Mouse (Mus musculus) midbrain, embryonic 15.5 days (tissue): ENCODE data around the gene Wdr59. TPM values are rescaled to one million over a fixed set of nuclear protein-coding genes. Genes with fewer than 3 reads are reported as not detected.

Source experiments
- ATAC-seq: fragments of 200-750 bp; cut with Nextera tagmentation; replicated peaks from 2 replicates; pipeline ENCODE4 v1.8.0; 2017; ENCODE audit warnings: moderate TSS enrichment
- H3K27ac ChIP-seq: fragments of 300-500 bp; sonication (generic); 2 replicates; pipeline ENCODE4 v1.5.1; 2015; ENCODE audit warnings: mild to moderate bottlenecking, inconsistent platforms
- H3K27me3 ChIP-seq: fragments of 300-500 bp; sonication (generic); replicated peaks from 2 replicates; pipeline ENCODE4 v1.6.1; 2015; ENCODE audit warnings: inconsistent platforms
- H3K36me3 ChIP-seq: fragments of 300-500 bp; sonication (generic); replicated peaks from 2 replicates; pipeline ENCODE4 v1.6.1; 2015; ENCODE audit warnings: inconsistent platforms
- H3K4me1 ChIP-seq: fragments of 300-500 bp; sonication (generic); 2 replicates; pipeline ENCODE4 v1.6.1; 2015; ENCODE audit warnings: inconsistent platforms
- H3K4me2 ChIP-seq: fragments of 300-500 bp; sonication (generic); 2 replicates; pipeline ENCODE4 v1.6.1; 2015; ENCODE audit warnings: inconsistent platforms, mild to moderate bottlenecking, moderate library complexity
- H3K4me3 ChIP-seq: fragments of 300-500 bp; sonication (generic); 2 replicates; pipeline ENCODE4 v1.5.1; 2015; ENCODE audit warnings: mild to moderate bottlenecking, inconsistent platforms
- H3K9ac ChIP-seq: fragments of 300-500 bp; sonication (generic); 2 replicates; pipeline ENCODE4 v1.6.1; 2015; ENCODE audit warnings: mild to moderate bottlenecking, inconsistent platforms
- H3K9me3 ChIP-seq: fragments of 300-500 bp; sonication (generic); 2 replicates; pipeline ENCODE4 v1.6.1; 2016; ENCODE audit warnings: inconsistent platforms
- WGBS: fragments of 180-500 bp; shearing (Covaris S2); methylation state at CpG from one replicate; pipeline ENCODE4 v1.1.7; 2015; ENCODE audit warnings: mixed read lengths; 5-methylcytosine and 5-hydroxymethylcytosine counted together
- polyA plus RNA-seq: library from polyadenylated mRNA; unstranded; fragments of >200 nt; fragmentation: Nextera tagmentation; extraction: Ambion mirVana; gene quantifications from 2 replicates; pipeline ENCODE4 v1.2.1, GENCODE M21; 2015

Gene Wdr59
- polyA plus RNA-seq = 6.8 and 8.3 TPM in 2 replicates

DNA sequence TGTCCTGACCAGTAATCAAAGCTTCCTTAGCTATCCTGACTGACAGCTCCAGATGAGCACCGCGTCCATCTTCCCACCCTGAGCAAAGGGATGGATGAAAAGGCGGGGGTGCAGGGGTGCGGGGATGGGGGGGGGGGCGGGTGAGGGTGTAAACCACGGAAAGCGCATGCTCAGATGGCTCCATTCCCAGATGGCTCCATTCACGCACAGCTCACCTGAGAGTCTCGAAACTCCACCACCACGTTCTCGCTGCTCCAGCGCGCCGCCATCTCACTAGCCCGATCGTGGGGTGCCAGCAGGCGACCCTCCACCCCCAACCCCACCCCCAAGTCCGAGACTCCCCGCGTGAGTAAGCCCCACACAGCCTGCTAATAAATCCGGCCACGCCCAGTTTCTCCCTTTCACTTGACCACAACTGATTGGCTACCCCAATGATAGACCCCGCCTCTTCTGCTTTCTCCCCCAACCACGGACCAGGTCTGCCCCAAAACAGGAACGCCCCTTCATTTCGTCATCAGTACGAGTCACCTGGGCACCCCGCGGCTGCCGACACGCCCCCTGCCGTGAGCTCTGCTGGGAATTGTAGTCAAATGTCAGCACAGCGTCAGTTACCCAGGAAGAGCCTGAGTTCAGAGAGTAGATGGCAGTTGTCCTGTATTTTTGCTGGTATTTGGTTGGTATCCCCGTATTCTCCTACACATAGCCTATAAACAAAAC is at the start of gene Wdr59:
Wdr59 (minus strand) TSS at position 380 of the 717 bp plus-strand sequence.
- Histone ChIP-seq H3K4me3 (peak within 1 kb of the TSS; percentile 59), H3K4me2 (peak within 1 kb of the TSS; percentile 57), H3K9me3 (no peaks in the 10 kb centered on the region), H3K4me1 (peaks cover 13% of the 10 kb centered on the region), H3K36me3 (no peaks in the 10 kb centered on the region), H3K27ac (peak within 1 kb of the TSS; percentile 76), H3K27me3 (no peaks in the 10 kb centered on the region), H3K9ac (peak within 1 kb of the TSS; percentile 48)
- WGBS = under 1% methylated on average over 33 of the region's 34 CpGs
- peak; percentile 99 for ATAC-seq

DNA sequence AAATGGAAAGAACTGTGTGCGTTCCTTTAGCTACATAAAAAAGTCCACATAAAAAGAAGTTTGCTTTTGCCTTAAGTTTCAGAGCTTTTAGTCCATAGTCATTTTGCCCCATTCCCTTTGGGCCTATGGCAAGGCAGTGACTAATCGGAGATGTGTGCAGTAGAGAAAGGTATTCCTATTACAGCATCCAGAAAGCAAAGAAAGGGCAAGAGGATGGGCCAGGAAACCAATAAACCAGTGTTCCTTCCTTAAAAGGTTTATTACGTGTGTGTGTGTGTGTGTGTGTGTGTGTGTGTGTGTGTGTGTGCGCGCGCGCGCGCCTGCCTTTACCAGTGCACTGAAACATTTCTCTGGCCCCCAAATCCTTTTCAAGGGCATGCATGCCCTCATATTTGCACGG is 49.8 kb upstream of the Wdr59 start:
- Histone ChIP-seq H3K9ac (no peak overlapping the region), H3K4me2 (no peak overlapping the region), H3K4me1 (peaks cover 59% of the 10 kb centered on the region), H3K36me3 (no peaks in the 10 kb centered on the region), H3K9me3 (no peaks in the 10 kb centered on the region), H3K27ac (no peak overlapping the region), H3K4me3 (no peak overlapping the region), H3K27me3 (no peaks in the 10 kb centered on the region)
- no peak for ATAC-seq
- WGBS = 85% methylated on average over 10 of the region's 10 CpGs

DNA sequence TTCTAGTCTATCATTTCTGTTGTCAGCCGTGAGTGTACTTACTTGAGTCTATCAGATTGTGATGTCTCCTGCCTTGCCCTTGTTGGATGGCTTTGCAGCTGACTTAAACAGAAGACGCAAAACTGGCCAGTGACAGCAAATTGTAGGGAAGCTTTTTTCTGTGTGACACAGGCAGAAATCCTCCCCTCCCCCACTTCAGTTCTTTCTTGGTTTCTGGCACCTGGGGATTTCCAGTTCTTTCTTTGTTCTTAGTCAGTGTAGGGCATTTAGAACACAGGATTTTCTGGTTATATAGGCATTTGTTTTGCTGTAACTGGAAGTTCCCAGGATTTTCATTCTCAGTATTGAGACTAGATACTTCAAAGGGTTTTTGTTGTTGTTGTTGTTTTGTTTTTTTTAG is 48.5 kb upstream of the Wdr59 start:
- Histone ChIP-seq H3K4me1 (peaks cover 63% of the 10 kb centered on the region), H3K9me3 (no peaks in the 10 kb centered on the region), H3K36me3 (no peaks in the 10 kb centered on the region), H3K9ac (no peak overlapping the region), H3K4me2 (no peak overlapping the region), H3K4me3 (no peak overlapping the region), H3K27ac (no peak overlapping the region), H3K27me3 (no peaks in the 10 kb centered on the region)
- WGBS = 48% methylated on average over 2 of the region's 2 CpGs
- no peak for ATAC-seq

DNA sequence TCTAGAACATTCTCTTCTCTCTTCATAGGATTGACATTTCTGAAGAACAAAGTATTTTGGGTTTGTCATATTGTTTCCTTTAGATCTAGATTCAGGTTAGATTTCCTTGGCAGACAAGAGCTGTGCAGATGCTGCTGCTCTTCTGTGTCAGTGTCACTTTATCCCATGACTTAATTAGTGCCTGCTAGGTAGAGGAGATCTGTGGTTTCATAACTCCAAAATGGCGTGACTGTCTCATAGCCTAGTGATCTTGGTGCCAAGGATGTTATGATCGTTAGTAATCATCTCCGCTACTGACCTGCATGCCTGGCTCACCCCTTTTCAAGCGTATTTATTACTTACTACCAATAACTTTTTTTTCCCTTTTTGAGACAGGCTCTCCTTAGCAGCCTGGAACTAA is 48.0 kb upstream of the Wdr59 start:
- WGBS = 74% methylated on average over 4 of the region's 4 CpGs
- Histone ChIP-seq H3K4me3 (no peak overlapping the region), H3K4me2 (no peak overlapping the region), H3K9ac (no peak overlapping the region), H3K4me1 (peaks cover 66% of the 10 kb centered on the region), H3K36me3 (no peaks in the 10 kb centered on the region), H3K9me3 (no peaks in the 10 kb centered on the region), H3K27me3 (no peaks in the 10 kb centered on the region), H3K27ac (no peak overlapping the region)
- no peak for ATAC-seq

DNA sequence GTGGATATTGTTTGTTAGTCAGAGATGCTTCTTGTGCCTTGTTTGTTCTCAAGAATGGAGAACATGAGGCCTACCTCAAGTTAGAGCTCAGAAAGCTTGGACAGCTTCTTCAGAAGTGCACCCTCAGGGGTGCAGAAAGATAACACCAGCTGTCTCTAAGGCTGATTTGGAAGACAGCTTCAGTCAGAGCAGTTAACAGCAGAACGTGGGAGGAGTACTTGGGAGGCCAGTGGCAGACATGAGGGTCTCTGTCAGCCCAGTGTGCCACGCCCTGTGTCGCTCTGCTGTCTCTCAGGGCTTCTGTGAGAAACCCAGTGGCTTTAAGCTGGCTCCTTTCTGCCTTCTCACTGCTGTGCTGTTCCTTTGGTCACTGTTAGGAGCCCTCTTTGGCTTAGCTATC is 46.1 kb upstream of the Wdr59 start:
- no peak overlapping the region for H3K4me2 ChIP-seq
- H3K9me3 ChIP-seq = no peaks in the 10 kb centered on the region
- 0 out of 2 replicates have a peak, but pooled peaks have one; percentile 3 for ATAC-seq
- H3K27ac ChIP-seq = no peak overlapping the region; the same call in 1 of the 2 replicates
- no peaks in the 10 kb centered on the region for H3K36me3 ChIP-seq
- H3K4me1 ChIP-seq = peaks cover 55% of the 10 kb centered on the region
- no peak overlapping the region for H3K4me3 ChIP-seq
- H3K27me3 ChIP-seq = no peaks in the 10 kb centered on the region
- WGBS = 54% methylated on average over 3 of the region's 3 CpGs
- H3K9ac ChIP-seq = no peak overlapping the region

DNA sequence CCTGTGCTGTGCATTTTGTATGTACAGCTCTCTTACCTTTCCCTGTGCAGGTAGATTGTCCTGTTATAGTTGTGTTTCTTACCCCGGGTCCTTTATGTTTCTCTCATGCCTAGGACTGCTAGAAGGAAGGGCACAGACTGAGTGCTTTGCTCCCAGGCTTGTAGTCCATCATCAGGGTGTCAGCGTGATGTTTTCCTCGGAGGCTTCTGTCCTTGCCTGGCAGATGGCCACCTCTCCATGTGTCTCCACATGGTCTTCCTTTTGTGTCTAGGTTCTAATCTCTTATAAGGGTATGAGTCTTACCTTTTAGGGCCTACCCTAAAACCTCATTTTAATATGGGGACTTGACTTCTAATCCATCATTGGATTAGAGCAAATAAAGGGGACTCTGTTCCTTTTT is 45.7 kb upstream of the Wdr59 start:
- Histone ChIP-seq H3K4me3 (no peak overlapping the region), H3K4me1 (peaks cover 51% of the 10 kb centered on the region), H3K4me2 (no peak overlapping the region), H3K9me3 (no peaks in the 10 kb centered on the region), H3K9ac (no peak overlapping the region), H3K27ac (no peak overlapping the region), H3K36me3 (no peaks in the 10 kb centered on the region), H3K27me3 (no peaks in the 10 kb centered on the region)
- no peak for ATAC-seq
- 64% methylated on average over 3 of the region's 3 CpGs for WGBS

DNA sequence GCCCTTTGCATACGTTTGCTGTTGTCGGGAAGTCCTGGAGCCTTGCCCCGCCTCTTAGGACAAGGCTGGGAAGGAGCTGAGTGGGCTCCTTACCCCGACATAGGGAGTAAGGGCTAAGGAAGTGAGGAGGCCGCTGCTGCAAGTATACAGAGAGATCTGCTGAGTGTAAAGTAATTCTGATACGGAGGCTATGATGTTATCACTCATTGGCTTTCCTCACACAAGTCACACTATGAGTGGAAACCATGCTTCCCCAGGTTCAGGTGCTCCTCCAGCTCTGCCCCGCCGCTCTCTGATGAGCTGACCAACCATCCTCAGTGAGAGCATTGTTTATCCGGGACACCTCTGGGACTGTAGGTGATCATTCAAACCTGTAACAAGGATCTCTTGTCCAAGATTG is 44.4 kb upstream of the Wdr59 start:
- peaks cover 41% of the 10 kb centered on the region for H3K4me1 ChIP-seq
- H3K27ac ChIP-seq = 0 out of 2 replicates have a peak overlapping the region, but pooled peaks have one; percentile 2
- no peak overlapping the region for H3K4me3 ChIP-seq
- H3K9me3 ChIP-seq = no peaks in the 10 kb centered on the region
- no peaks in the 10 kb centered on the region for H3K27me3 ChIP-seq
- no peak overlapping the region for H3K9ac ChIP-seq
- WGBS = 70% methylated on average over 9 of the region's 9 CpGs
- H3K4me2 ChIP-seq = no peak overlapping the region
- H3K36me3 ChIP-seq = no peaks in the 10 kb centered on the region
- ATAC-seq = no peak

DNA sequence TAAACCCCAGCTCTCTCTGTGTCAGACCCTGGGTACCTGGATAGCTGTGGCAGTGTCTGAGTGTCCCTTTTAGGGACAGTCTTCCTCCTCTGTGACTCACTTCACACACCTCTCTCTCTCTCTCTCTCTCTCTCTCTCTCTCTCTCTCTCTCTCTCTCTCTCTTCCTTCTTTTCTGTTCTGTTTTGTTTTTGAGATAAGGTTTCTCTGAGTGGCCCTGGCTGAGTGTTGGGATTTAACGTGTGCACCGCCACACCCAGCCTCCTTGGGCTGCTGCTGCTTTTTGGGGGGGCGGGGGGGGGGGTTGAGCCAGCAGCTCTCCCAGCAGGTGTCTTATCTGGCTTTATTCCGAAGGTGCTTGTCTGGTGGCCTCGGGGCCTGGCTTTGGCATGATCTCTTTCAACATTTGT is 43.9 kb upstream of the Wdr59 start:
- Histone ChIP-seq H3K4me3 (no peak overlapping the region), H3K4me1 (peaks cover 41% of the 10 kb centered on the region), H3K27me3 (no peaks in the 10 kb centered on the region), H3K9me3 (no peaks in the 10 kb centered on the region), H3K27ac (no peak overlapping the region), H3K36me3 (no peaks in the 10 kb centered on the region), H3K4me2 (no peak overlapping the region), H3K9ac (no peak overlapping the region)
- no peak for ATAC-seq
- 29% methylated on average over 5 of the region's 5 CpGs for WGBS

DNA sequence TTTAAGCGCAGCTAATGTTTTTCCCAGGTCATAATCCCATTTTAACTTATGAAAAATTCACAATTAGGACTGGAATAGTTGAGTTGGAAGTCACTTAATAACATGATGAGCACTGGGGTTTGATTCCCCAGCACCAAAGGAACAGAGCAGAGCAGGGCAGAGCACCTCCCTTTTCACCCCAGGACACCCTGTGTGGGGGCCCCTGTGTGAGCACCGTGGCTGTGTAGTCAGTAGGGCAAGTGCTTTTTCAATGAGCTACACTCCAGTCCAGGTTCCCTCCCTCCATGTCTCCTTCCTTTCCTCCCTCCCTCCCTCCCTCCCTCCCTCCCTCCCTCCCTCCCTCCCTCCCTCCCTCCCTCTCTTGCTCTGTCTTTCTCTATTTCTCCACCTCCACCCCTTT is 42.2 kb upstream of the Wdr59 start:
- H3K27me3 ChIP-seq = no peaks in the 10 kb centered on the region
- ATAC-seq = no peak
- H3K4me3 ChIP-seq = no peak overlapping the region
- H3K4me1 ChIP-seq = peaks cover 34% of the 10 kb centered on the region
- 88% methylated on average over 2 of the region's 2 CpGs for WGBS
- no peak overlapping the region for H3K4me2 ChIP-seq
- H3K36me3 ChIP-seq = no peaks in the 10 kb centered on the region
- no peak overlapping the region for H3K27ac ChIP-seq
- H3K9me3 ChIP-seq = no peaks in the 10 kb centered on the region
- no peak overlapping the region for H3K9ac ChIP-seq

DNA sequence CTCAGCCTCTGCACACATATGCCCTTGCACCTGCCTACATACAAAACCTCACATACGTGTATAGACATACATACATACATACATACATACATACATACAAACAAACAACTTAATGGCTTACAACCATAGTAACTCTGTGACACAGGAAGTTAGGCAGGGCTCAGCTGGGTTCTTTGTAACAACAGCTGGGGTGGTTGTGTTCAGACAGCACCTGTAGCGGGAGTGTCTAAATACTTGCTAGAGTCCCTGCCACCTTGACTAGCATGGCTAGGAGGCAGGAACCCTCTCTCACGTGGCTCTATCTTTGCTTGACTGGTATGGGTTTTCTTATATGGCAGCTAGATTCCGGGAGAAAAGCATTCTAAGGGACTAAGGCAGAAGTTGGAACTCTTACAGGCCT is 41.8 kb upstream of the Wdr59 start:
- no peak for ATAC-seq
- Histone ChIP-seq H3K27ac (no peak overlapping the region), H3K4me1 (peaks cover 38% of the 10 kb centered on the region), H3K27me3 (no peaks in the 10 kb centered on the region), H3K36me3 (no peaks in the 10 kb centered on the region), H3K4me2 (no peak overlapping the region), H3K4me3 (no peak overlapping the region), H3K9ac (no peak overlapping the region), H3K9me3 (no peaks in the 10 kb centered on the region)
- WGBS = 90% methylated on average over 4 of the region's 4 CpGs

DNA sequence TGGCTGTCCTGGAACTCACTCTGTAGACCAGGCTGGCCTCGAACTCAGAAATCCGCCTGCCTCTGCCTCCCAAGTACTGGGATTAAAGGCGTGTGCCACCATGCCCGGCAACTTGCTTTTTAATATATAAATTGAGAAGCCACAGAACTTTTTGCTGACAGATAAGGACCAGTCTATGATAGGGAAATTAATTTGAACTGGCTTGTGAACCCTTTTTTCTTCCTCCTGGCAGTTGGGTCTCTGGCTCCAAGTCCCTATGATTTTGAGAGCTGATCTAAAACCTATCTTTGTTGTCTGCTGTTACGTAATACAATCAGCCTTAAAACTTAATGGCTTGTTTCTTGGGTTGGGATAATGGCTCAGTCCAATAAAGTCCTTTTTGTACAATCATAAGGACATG is 41.2 kb upstream of the Wdr59 start:
- no peaks in the 10 kb centered on the region for H3K36me3 ChIP-seq
- H3K9me3 ChIP-seq = no peaks in the 10 kb centered on the region
- no peak overlapping the region for H3K4me2 ChIP-seq
- peaks cover 37% of the 10 kb centered on the region for H3K4me1 ChIP-seq
- H3K9ac ChIP-seq = no peak overlapping the region
- H3K27ac ChIP-seq = no peak overlapping the region
- WGBS = 92% methylated on average over 5 of the region's 5 CpGs
- ATAC-seq = no peak
- no peaks in the 10 kb centered on the region for H3K27me3 ChIP-seq
- no peak overlapping the region for H3K4me3 ChIP-seq

DNA sequence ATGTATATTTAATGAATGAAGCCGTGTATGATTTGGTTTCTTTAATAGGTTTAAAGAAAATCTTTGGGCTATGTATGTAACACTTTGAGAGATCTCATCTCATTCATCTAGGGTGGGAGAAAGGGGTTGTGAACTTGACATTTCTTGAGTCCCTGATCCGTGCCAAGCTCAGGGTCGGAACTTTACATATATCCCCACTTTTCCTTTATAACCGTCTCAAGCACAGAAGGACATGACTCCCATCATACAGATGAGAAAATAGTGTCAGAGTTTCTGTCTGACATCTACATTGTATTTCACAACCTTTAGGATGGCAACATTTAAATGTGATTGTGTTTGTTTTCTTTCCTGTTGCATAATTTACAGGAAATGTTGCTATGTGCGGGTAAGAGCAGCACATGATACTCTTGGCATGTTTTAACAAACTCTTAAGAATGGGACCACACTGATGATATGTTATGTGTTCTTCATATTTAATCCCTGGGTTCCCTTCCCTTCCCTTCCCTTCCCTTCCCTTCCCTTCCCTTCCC is 40.4 kb upstream of the Wdr59 start:
- peaks cover 32% of the 10 kb centered on the region for H3K4me1 ChIP-seq
- ATAC-seq = no peak
- H3K27ac ChIP-seq = no peak overlapping the region
- no peaks in the 10 kb centered on the region for H3K9me3 ChIP-seq
- H3K27me3 ChIP-seq = no peaks in the 10 kb centered on the region
- no peak overlapping the region for H3K4me3 ChIP-seq
- no peak overlapping the region for H3K4me2 ChIP-seq
- H3K36me3 ChIP-seq = no peaks in the 10 kb centered on the region
- WGBS = 90% methylated on average over 5 of the region's 5 CpGs
- no peak overlapping the region for H3K9ac ChIP-seq

DNA sequence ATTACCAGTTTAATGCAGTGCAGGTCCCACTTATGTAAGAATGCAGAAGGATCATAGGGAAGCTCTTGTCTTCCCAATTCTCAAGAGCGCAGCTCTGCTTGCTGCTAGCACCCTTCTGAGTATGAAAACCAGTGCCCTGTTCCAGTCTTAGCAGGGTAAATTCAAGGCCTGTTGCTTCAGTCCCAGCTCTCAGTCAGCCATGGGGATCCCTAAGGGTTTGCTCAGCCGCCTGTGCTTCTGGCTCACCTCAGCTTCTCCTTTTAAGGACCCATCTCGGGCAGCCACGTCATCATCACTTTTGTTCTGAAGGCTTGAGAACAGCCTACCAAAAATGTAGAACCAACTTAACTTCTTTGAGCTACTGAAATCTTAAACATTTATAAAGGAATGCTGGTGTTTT is 39.9 kb upstream of the Wdr59 start:
- H3K9me3 ChIP-seq = no peaks in the 10 kb centered on the region
- no peaks in the 10 kb centered on the region for H3K36me3 ChIP-seq
- no peak overlapping the region for H3K4me3 ChIP-seq
- peaks cover 30% of the 10 kb centered on the region for H3K4me1 ChIP-seq
- ATAC-seq = no peak
- H3K27ac ChIP-seq = no peak overlapping the region
- WGBS = 85% methylated on average over 4 of the region's 4 CpGs
- H3K27me3 ChIP-seq = no peaks in the 10 kb centered on the region
- H3K4me2 ChIP-seq = no peak overlapping the region
- no peak overlapping the region for H3K9ac ChIP-seq
